Mouse (Mus musculus) erythroblast, adult 5-6 weeks (primary cell): ENCODE measurements around the gene Rpl23. TPM values are rescaled to one million over a fixed set of nuclear protein-coding genes. Genes with fewer than 3 reads are reported as not detected.
"Not testable (repeated sequence)": the region's sequence is repeated elsewhere in the genome, so short reads cannot be mapped to it uniquely, and the experiment has no call there.

Source experiments
- ATAC-seq: replicated peaks from 2 replicates; pipeline ENCODE4 v1.8.0; 2016; ENCODE audit warnings: moderate number of reproducible peaks, mild to moderate bottlenecking, moderate TSS enrichment, inconsistent platforms; ENCODE audit not compliant: poor library complexity, low FRiP score, severe bottlenecking
- total RNA-seq, 2 experiments: library from RNA; stranded (forward) in 1 of 2; stranded (reverse) in 1 of 2; fragments of 150-400 nt in 1 of 2; fragments of 200-764, 138-1000 nt in 1 of 2; gene quantifications; 2 replicates each; pipeline versions ENCODE4 v1.2.3 to v1.2.4; 2015 to 2017; ENCODE audit warnings: low replicate concordance in 2 of 2

The Rpl23 gene
- total RNA-seq, 2 experiments from 2014 or later = 241 to 280 TPM

DNA sequence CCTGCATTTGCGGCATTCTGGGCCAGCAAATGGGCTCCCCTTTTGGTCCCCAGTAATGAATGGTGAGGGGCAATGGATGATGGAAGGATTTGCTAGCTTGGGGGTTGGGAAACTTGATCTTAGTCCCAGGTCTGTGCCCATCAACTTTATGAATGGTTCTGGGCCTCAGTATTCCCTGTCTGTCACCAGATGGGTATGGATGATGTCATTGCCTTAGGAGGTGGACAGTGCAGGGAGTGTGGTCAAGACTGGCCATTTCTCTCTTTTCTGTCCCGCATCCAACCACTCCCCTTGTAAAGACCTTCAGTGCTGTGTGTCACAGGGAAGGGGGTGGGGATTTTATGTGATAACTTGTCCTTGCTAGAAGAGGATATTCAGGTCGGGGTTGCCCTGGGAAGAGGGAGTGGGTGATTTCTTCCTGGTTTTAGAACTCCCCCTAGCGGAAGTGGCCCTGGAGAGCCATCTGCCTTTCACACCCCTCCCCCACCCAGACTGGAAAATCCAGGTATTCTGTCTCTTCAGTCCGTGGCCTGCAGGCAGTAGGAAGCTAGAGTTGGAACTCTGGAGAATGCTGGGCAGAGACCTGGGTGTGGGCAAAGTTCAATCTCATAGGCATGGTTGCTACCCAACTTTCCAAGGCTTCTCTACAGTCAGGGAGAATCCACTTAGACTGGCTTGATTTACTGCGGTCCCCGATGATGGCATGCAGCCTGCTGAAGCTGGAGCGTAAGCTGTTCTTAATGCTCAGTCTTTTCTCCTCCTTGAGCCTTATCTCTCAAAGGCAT lies 19.4 kb upstream of the Rpl23 start:
- ATAC-seq = no peak

DNA sequence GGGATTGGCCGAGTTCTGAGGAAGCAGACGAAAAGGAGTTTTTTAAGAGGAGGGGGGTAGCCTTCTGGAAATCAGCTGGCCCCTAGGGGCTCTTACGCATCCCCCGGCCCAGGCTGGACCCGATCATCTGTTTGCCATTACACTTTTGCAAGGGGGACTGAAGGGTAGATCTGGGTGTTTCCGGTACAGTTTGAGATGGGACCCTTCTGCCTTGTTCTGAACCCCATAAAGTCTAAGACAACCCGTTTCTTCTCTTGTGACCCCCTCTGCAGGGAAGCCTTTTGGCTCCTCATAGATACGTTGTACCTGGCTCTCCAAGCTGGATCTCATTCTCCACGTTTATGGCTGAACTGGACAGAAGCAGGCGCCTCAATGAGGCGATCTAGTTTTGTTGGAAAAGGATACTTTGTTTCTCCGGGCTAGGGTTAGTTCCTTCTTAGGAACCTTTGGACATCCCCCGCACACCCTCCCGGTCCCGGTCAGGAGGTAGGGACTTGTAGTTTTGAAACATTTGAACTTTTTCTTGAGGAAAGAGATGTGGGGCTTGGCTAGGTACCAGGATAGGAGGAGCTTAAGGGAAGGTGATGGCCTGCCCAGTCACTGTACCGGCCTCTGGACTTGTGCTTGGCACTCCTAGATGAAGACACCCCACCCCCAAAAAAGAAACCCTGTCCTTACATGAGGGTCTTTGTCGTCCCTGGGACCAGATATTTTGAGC lies 18.6 kb upstream of the Rpl23 start:
- ATAC-seq = no peak

DNA sequence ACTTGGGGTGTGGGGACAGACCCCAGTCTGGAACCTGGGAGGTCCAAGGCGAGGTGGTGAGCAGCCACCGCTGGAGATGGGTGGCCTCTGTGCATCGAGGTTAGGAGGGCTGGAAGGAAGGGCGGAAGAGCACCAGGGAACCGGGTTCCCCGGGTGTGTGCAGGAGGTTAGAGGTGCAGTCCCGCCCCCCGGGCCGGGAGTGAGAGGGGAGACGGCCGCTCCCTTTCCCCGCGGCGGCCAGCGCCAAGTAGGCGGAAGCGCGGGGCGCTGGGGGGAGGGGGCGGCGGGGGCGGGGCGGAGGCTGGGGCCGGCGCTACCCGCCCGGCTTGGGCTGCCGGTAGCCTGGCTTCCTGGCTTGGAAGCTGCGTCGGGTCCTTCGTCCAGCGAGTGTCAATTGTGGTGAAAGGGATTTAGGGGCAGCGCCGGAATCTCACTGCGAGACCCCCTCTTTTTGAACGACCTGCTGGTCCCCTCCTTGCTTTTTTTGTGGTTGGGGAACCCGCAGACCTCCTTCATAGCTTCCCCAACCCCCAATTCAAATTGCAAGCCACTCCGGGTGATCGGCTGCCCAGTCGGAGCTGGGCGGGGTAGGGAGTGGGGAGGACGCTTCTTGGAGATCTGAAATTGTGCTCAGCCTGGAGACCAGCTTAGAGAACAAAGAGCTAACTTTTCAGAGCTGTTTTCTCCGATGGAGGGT lies 17.9 kb upstream of the Rpl23 start:
- ATAC-seq = peak; percentile 48

DNA sequence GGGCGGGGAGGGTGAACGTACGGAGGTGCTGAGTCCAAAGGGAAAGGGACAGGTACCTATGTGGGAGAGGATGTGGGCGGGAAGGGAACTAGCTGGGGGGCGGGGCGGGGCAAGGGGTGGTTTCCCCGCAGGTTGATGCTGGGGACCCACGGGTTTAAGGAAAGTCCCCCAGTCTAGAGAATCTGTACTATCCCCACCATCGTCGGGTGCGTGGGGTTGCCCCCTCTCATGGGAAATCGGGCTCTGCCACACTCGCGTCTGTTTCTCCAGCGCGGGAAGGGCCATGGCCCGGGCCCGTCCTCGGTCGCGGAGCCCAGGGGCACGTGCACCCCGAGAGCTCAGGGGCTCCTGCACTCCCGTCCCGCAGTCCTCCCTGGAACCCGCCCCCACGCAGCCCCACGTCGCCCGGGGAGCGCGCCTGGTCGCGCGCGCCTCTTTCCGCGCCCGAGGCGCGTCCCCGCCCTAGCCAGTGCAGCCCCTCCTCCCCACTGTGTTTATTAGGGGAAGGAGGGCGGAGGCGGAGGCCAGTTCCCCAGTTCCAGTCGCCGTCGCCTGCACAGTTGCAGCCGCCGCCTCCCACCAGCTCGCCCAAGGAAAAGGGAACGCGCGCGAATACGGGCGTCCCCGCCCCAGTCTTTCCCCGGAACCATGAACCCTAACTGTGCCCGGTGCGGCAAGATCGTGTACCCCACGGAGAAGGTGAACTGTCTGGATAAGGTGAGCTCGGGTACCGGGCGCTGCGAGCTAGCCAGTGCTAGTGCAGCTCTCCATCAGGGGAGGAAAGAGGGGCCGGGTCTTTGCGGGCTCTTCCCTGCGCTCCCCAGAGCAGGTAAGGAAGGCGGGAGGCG lies 17.1 kb upstream of the Rpl23 start:
- peak; percentile 43 for ATAC-seq

DNA sequence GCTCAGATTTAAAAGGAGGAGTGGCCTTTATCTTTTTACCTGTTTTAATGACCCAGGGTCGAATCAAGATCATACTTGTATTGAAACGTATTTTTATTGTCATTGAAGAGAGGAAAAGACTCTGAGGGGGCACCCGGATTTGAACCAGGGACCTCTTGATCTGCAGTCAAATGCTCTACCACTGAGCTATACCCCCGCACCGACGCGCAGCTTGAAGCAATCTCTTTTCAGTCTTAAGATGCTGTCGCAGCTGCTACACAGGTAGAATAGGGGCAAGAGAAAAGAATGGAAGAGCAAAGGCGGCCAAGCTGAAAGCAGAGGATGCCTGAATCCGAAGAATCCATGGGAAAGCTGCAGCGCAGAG lies 16.5 kb upstream of the Rpl23 start, which contains the start of gene Lasp1:
TSS of gene Lasp1 (plus strand) at position 219 of the 364 bp plus-strand sequence.
- no peak for ATAC-seq

DNA sequence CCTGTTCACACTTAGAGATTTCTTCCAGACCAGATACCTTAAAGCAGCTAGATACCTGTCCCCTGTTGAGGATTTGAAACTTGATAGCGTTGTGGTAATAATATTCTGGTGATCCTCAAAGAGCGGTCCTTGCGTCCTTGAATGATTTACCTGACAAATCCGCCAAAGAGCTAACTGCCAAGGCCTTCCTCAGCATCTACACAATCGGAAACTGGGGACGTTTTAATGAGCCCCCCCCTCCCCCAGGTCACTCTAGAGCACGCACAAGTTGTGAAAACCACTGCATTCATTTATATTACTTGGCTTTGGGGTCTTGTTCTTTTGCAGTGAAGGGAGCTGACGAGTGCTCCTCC lies 15.8 kb upstream of the Rpl23 start:
- ATAC-seq = no peak

DNA sequence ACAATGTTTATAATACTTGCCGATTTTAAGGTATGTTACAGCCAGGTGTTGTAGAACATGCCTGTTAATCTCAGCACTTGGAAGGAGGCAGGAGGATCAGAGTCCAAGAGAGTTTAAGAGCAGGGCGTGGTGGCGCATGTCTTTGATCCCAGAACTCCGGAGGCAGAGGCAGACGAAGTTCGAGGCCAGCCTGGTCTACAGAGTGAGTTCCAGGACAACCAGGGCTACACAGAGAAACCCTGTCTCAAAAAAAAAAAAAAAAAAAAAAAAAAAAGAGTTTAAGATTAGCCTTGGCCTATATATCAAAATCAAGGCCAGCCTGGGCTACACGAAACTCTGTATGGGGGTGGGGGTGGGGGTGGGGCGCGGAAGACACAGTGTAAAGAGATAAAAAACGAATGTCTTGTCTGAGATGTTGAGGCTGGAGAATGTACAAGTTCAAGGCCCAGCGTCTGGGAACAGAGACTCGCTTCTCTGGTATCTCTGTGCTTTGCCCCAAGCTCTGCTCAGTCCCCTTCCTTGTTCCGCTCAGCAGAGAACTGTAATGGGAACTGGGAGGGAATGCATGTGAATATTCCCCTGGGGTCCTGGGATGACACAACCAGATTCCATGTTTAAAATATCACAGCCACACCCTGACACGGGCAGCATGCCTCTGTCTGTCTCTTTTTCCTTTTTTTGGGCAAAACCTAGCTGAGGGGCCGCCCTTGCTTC lies 15.3 kb upstream of the Rpl23 start:
- ATAC-seq = no peak

DNA sequence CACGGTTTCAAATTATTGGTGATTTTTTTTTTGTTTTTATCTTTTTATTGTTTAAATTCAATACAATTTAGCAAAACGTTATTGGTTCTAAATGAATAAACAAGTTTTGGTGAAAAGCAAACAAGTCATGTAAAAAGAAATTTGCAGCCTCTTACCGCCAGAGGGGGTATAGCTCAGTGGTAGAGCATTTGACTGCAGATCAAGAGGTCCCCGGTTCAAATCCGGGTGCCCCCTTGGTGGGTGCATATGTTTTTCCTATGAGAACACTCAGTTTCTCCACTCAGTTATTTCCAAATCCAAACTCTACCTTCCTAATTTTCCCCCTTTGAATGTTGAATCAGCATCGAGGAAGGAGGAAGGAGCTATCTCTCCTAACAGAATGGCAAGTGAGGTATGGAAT lies 14.7 kb upstream of the Rpl23 start:
- no peak for ATAC-seq

DNA sequence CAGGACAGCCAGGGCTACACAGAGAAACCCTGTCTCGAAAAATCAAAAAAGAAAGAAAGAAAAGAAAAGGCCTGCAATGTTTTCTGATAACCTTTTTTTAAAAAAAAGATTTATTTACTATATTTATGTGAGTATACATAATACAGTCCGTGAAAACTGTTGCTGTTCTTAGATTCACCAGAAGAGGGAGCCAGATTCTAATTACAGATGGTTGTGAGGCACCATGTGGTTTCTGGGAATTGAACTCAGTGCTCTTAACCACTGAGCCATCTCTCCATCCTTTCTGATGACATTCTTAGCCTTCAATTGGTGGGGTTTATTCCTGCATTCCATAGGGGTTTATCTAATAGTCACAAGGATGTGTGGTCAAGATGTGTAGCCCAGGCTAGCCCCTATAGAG lies 10.9 kb upstream of the Rpl23 start:
- peak; percentile 60; the same call in 1 of the 2 replicates for ATAC-seq

DNA sequence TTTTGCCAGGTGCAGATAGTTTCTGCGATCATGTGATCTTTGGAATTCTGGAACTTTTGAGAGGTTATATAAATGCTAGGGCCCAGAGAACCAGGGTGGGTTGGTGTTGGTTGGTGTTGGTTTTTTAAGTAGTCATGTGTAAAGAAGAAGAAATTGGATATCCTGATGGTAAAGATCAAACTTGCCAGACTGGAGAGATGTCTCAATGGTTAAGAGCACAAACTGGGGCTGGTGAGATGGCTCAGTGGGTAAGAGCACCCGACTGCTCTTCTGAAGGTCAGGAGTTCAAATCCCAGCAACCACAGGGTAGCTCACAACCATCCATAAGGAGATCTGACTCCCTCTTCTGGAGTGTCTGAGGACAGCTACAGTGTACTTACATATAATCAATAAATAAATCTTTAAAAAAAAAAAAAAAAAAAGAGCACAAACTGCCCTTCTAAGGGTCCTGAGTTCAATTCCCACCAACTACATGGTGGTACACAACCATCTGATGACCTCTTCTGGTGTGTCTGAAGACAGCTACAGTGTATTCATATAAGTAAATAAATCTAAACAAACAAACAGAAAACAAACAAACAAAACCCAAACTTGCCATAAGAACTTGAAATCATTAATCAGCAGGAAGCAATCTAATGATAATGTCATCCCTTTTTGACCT lies 8.7 kb upstream of the Rpl23 start:
- not testable (repeated sequence) for ATAC-seq

DNA sequence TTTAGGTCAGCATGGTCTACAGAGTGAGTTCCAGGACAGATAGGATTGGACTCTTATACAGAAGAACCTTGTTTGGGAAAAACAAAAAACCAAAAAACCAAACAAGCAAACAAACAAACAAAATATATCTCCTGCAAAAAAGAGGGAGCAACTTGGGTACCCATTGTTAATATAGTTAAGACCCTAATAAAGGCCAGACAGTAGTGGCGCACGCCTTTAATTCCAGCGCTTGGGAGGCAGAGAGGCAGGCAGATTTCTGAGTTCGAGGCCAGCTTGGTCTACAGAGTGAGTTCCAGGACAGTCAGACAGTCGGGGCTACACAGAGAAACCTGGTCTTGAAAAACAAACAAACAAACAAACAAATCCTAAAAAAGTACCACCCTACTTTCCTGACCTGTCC lies 7.5 kb upstream of the Rpl23 start:
- no peak for ATAC-seq

DNA sequence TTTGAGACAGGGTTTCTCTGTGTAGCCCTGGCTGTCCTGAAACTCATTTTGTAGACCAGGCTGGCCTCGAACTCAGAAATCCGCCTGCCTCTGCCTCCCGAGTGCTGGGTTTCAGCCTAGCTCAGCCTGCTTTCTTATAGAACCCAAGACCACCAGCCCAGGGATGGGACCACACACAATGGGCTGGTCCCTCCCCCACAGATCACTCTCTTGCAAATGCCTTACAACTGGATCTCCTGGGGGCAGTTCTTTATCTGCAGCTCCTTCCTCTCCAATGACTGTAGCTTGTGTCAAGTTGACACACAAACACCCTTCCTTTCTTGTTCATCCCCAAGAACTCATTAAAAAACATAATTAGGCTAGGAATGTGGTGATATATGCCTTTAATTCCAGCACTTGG lies 5.7 kb upstream of the Rpl23 start:
- ATAC-seq = no peak

DNA sequence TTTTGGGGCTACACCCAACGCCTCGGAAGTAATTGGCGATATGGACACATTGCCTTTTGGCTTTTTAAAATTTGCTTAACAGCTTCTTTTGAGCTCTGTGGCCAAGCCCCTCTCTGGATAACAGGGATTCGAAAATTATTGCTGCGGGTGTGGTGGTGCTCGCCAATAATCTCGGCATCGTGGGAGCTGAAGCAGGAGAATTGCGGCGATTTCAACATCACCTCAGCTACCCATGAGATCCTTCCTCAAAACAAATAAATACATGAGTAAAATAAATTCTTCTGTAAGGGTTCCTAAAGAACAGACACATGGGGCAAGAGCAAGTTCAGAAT lies 293 bp upstream of the Rpl23 start:
- no peak; the same call in 1 of the 2 replicates for ATAC-seq

DNA sequence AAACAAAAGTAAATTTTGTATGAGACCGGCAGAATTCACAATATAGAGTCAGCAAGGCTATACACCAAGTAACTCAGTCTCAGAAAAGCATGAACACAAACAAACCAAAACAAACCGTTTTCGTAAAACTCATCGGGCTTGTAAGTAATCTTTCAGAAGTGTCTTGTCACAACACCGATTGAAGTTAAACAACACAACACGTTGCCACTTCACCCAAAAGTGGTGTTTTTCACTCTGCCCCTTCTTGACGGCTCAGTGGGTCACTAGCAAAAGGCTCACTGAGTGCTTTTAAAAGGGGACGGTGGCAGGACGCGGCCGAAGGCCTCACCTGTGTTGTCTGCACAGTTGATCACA lies 782 bp downstream of the Rpl23 start:
- ATAC-seq = peak; percentile 21

DNA sequence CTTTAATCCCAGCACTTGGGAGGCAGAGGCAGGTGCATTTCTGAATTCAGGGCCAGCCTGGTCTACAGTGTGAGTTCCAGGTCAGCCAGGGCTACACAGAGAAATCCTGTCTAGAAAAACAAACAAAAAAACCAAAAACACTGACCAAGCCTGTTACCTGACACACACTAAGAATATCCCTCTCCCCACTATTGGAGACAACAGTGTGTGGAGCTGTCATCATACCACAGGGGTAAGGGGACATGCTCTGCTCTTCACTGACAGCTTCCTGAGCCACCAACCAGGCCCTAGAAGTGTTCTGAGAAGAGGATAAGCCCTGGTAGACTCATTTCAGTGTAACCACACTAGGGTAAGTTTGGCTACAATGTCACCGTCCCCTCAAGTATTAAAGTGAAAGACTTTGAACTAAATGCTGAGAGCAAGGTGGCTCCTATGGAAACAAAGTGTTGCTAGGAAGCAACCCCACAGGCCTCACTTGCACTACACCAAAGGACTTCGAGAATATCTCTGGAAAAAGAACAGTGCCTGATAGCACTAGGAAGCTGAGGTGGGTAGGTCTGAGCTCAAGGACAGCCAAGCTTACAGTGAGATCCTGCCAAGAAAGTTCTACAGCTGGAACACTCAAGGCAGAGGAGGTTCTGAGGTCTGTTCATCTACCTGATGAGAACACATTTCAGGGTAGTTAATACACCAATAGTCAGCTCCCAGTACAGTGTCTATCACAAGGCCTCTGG lies 2.1 kb downstream of the Rpl23 start:
- no peak for ATAC-seq

DNA sequence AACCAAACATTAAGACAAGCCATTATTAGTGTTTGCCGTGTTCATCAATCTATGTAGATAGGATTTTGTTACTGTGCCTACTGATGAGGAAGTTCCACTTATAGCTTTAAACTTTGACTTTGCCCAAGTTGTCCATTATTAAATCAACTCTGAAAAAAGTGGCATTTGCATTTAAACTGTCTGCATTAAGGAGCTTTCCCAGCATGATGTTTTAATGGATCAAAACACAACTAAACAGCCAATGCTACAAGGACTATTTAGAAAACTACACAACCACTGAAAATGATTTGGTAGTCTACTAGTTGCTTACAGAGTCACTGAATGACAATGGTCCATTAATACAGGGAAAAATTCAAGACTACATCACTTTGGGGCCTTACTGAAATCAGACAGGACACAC lies 3.3 kb downstream of the Rpl23 start:
- no peak for ATAC-seq

DNA sequence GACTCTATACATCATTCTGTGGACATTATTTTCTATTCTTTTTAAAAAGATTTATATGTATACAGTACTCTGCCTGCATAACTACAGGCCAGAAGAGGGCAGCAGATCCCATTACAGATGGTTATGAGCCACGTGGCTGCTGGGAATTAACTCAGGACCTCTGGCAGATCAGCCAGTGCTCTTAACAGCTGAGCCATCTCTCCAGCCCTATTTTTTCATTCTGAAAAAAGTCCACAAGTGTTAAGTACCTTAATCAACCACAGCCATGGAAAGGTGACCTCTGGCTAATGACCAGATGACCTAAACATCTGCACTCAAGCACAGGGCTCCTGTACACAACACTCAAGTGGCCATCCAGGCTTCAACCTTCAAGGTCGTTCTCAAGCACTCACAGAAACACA lies 5.1 kb downstream of the Rpl23 start:
- no peak for ATAC-seq

DNA sequence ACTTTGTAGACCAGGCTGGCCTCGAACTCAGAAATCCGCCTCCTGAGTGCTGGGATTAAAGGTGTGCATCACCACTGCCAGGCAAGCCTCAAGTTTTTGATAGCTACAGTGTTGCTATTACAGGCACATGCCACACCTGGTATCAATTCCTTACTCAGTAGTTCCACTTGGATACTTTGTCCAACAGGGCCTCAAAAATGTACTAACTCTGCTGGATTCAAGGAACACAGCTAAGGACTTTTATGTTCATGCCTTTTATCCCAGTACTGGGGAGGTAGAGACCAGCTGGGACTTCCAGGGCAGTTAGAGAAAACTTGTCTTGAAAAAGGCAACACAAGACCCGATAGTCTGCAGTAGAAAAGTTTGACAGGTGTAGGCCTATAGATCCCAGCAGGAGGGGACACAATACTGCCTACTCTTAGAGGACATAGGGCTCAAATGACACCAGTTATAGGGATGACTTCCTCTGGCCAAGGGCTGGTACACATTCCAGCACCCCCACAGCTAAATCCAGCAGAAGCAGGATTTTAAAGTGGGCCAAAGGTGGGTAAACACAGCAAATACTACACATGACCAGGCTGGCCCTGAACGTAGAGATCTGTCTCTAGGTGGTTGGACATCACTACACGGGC lies 5.6 kb downstream of the Rpl23 start:
- ATAC-seq = no peak
